Mouse (Mus musculus) ES-Bruce4 (cell line): ENCODE measurements around the gene Boll.

Source experiments
- CTCF ChIP-seq: IDR thresholded peaks from one replicate; pipeline ENCODE4 v1.8.1; 2011; ENCODE audit warnings: low read depth, low read length
- EP300 ChIP-seq: IDR thresholded peaks from 2 replicates; pipeline ENCODE4 v1.6.1; 2011; ENCODE audit warnings: low read depth, low read length; ENCODE audit not compliant: insufficient read depth
- POLR2A ChIP-seq: IDR thresholded peaks from one replicate; pipeline ENCODE4 v1.8.1; 2011; ENCODE audit warnings: low read length; ENCODE audit not compliant: insufficient read depth

DNA sequence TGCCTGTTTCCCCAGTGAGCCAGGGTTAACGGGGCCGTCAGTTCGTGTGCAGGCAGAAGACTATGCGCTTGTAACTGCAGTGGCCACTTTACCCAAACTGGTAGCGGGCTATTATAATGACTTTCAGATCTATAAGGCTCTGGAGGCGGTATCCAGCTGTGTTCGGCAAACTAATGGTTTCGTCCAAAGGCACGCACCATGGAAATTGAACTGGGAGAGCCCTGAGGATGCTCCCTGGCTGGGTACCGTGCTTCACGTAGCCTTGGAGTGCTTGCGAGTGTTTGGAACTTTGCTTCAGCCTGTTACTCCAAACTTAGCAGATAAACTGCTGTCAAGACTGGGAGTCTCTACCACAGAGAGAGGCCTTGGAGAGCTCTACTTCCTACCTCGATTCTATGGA lies 124.8 kb downstream of the Boll start:
- no peak for TF ChIP-seq POLR2A
- no peak for TF ChIP-seq CTCF
- TF ChIP-seq EP300, result no peak
